Mouse (Mus musculus): Measurements from ENCODE around the gene Hfe2.

DNA sequence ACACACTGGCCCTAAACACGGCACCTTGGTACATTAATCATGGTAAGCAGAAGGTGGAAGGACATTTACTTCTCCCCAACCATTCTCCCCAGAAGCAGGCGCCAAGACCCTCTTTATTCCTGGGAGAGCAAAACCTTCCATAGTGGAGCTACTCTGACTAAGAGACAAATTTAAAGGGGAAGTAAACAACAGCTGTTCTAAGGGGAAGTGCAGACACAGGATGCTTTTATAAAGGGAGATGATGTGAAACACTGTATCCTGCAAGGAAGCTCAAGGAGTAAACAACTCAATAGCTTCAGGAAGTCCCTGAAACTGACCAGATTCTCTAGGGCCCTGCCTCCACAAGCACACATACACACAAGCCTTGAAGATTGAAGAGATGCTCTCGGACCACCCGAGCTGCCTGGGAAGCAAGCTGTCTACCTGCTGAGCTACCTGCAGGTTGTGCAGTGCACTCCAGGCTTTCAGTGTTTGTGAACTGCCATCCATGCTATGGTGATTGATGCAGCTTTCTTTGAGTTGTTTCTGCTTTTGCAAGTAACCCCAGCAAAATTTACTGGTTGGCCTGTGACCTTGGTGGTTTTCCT, 44.2 kb upstream of the Hfe2 start:
- TF ChIP-seq POLR2A (IDR thresholded peaks at IDR 0.05; ENCODE audit: extremely low read depth, insufficient read depth, low read length): no peak
- TF ChIP-seq CTCF (IDR thresholded peaks at IDR 0.05; ENCODE audit: low read depth, low read length): no peak

Measured in liver, adult 2 months (tissue).